Mouse (Mus musculus): Measurements from ENCODE around the gene Zranb3. TPM values are rescaled to one million over a fixed set of nuclear protein-coding genes. Genes with fewer than 3 reads are reported as not detected.

Gene Zranb3
- polyA plus RNA-seq, 1 experiment from 2014 or later = 13.5 TPM

GRCm38 (mm10) chr1:127915802-127916201, 187.0 kb downstream of the Zranb3 start:
- Histone ChIP-seq H3K9ac (no peak overlapping the region), H3K4me2 (replicated peaks) (no peak overlapping the region), H3K9me3 (no peaks in the 10 kb centered on the region), H3K4me3 (no peak overlapping the region), H3K4me1 (no peaks in the 10 kb centered on the region), H3K27ac (no peak overlapping the region), H3K27me3 (no peaks in the 10 kb centered on the region), H3K36me3 (peaks cover 25% of the 10 kb centered on the region)
- whole genome bisulfite sequencing = 67% methylated on average over 1 of the region's 1 CpGs
- no peak for ATAC-seq (ENCODE audit: insufficient number of reproducible peaks, insufficient read depth, low FRiP score, low TSS enrichment)

- Histone ChIP-seq H3K27ac (no peak overlapping the region), H3K9me3 (no peaks in the 10 kb centered on the region), H3K9ac (no peak overlapping the region), H3K36me3 (peaks cover 23% of the 10 kb centered on the region), H3K27me3 (no peaks in the 10 kb centered on the region), H3K4me3 (no peak overlapping the region), H3K4me1 (no peaks in the 10 kb centered on the region), H3K4me2 (replicated peaks) (no peak overlapping the region)
- 80% methylated on average over 6 of the region's 6 CpGs for WGBS
- no peak for ATAC-seq (ENCODE audit: insufficient number of reproducible peaks, insufficient read depth, low FRiP score, low TSS enrichment)
Measured at GRCm38 (mm10) chr1:127915316-127915715, 187.5 kb downstream of the Zranb3 start.

GRCm38 (mm10) chr1:127913116-127913515, 189.7 kb downstream of the Zranb3 start:
- no peak for ATAC-seq (ENCODE audit: insufficient number of reproducible peaks, insufficient read depth, low FRiP score, low TSS enrichment)
- Histone ChIP-seq H3K4me2 (replicated peaks) (no peak overlapping the region), H3K4me1 (no peaks in the 10 kb centered on the region), H3K4me3 (no peak overlapping the region), H3K36me3 (peaks cover 18% of the 10 kb centered on the region), H3K9me3 (no peaks in the 10 kb centered on the region), H3K27me3 (no peaks in the 10 kb centered on the region), H3K27ac (no peak overlapping the region), H3K9ac (no peak overlapping the region)
- 90% methylated on average over 4 of the region's 4 CpGs for WGBS

- peaks cover 3% of the 10 kb centered on the region; the same call in 1 of the 2 replicates for H3K36me3 ChIP-seq
- ATAC-seq (ENCODE audit: insufficient number of reproducible peaks, insufficient read depth, low FRiP score, low TSS enrichment) = no peak
- H3K4me1 ChIP-seq = no peaks in the 10 kb centered on the region
- H3K9me3 ChIP-seq = no peaks in the 10 kb centered on the region
- no peak overlapping the region for H3K4me3 ChIP-seq
- H3K9ac ChIP-seq = no peak overlapping the region
- H3K4me2 ChIP-seq (replicated peaks) = no peak overlapping the region
- no peaks in the 10 kb centered on the region for H3K27me3 ChIP-seq
- no peak overlapping the region for H3K27ac ChIP-seq
- WGBS = 38% methylated on average over 2 of the region's 2 CpGs
Measured at GRCm38 (mm10) chr1:127904774-127905385, 198.0 kb downstream of the Zranb3 start.

Other genes with a start within 250 kb of the Zranb3 start
- gene Map3k19, start 248.0 kb downstream of the Zranb3 start, polyA plus RNA-seq (2016; fragmentation: Nextera tagmentation; extraction: Ambion mirVana) = 0.05 TPM in 1 of 2 replicates, not detected in the other
- 23.1 and 23.6 TPM in 2 replicates for gene Rab3gap1, start 234.3 kb downstream of the Zranb3 start, polyA plus RNA-seq (2016; fragmentation: Nextera tagmentation; extraction: Ambion mirVana)
- gene R3hdm1, start 254 bp upstream of the Zranb3 start, polyA plus RNA-seq (2016; fragmentation: Nextera tagmentation; extraction: Ambion mirVana) = 79.7 and 83.8 TPM in 2 replicates
- gene Ubxn4, start 140.9 kb upstream of the Zranb3 start, polyA plus RNA-seq (2016; fragmentation: Nextera tagmentation; extraction: Ambion mirVana) = 63.1 and 69.5 TPM in 2 replicates
- 0.10 and 0.14 TPM in 2 replicates for gene Lct, start 225.3 kb upstream of the Zranb3 start, polyA plus RNA-seq (2016; fragmentation: Nextera tagmentation; extraction: Ambion mirVana)

Measured in embryonic facial prominence, embryonic 12.5 days (tissue).